Comparison of ENCODE assay signal across 8 mouse cellular contexts in the genomic region with DNA sequence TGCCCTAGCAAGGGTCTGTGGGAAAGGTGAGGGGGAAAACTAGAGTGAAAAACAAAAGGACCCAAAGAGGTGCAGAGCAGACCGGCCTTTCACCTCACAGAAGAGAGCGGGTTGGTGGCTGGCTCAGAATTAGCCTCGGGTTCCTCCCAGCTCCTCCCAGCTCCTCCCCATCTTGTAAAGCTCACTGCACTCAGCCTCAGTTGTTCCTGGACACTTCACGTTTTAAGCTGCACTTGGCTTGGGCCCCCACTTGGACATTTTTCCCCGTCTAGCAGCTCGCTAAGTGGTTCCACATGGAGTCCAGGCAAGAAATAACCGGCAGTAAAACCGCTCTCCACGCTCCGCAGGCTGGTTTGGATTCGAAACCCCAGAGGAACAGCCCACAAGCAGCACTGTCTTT. TPM values are rescaled to one million over a fixed set of nuclear protein-coding genes. Genes with fewer than 3 reads are reported as not detected.
DNase-seq lines count a peak whose midpoint lies in the region; ATAC-seq lines count a peak whose summit lies in the region.

No protein-coding gene starts in this region.

- WGBS in embryonic facial prominence, embryonic 11.5 days = 17% methylated on average over 11 of the region's 11 CpGs
- WGBS in liver, embryonic 15.5 days (ENCODE audit: insufficient replicate concordance) = 39% methylated on average over 11 of the region's 11 CpGs
- 24% methylated on average over 11 of the region's 11 CpGs for WGBS in neural tube, embryonic 15.5 days

- ATAC-seq in embryonic facial prominence, embryonic 11.5 days (replicated peaks; ENCODE audit: insufficient number of reproducible peaks, low FRiP score, low TSS enrichment, low read depth) = peak; percentile 49
- 0 out of 2 replicates have a peak, but pooled peaks have one; percentile 18 for ATAC-seq in liver, embryonic 15.5 days (ENCODE audit: insufficient read depth)
- ATAC-seq in neural tube, embryonic 15.5 days (ENCODE audit: low FRiP score) = peak; percentile 26; the same call in 1 of the 2 replicates
- ATAC-seq in megakaryocyte progenitor cell, adult 5-6 weeks (replicated peaks; ENCODE audit: poor library complexity) = no peak
- ATAC-seq in cerebellum, adult (ENCODE audit: insufficient number of reproducible peaks, low FRiP score, low TSS enrichment) = no peak

- peaks cover 2% of the 10 kb centered on the region; the same call in 1 of the 2 replicates for H3K4me1 ChIP-seq in embryonic facial prominence, embryonic 11.5 days (ENCODE audit: control insufficient read depth, insufficient read depth, low read length)
- H3K4me1 ChIP-seq in liver, embryonic 15.5 days (replicated peaks) = 0 out of 2 replicates have a peak, but pooled peaks cover 6% of the 10 kb centered on the region
- peaks cover 42% of the 10 kb centered on the region for H3K4me1 ChIP-seq in neural tube, embryonic 15.5 days

- H3K27ac ChIP-seq in embryonic facial prominence, embryonic 11.5 days (replicated peaks; ENCODE audit: low read depth, low read length) = peak overlapping the region; percentile 96
- H3K27ac ChIP-seq in liver, embryonic 15.5 days (replicated peaks) = peak overlapping the region; percentile 51; the same call in 1 of the 2 replicates
- peak overlapping the region; percentile 81 for H3K27ac ChIP-seq in neural tube, embryonic 15.5 days (replicated peaks)

- peaks cover 3% of the 10 kb centered on the region; the same call in 1 of the 2 replicates for H3K27me3 ChIP-seq in embryonic facial prominence, embryonic 11.5 days (ENCODE audit: control insufficient read depth, insufficient read depth, low read length)
- H3K27me3 ChIP-seq in liver, embryonic 15.5 days = peaks cover 78% of the 10 kb centered on the region
- H3K27me3 ChIP-seq in neural tube, embryonic 15.5 days (replicated peaks) = no peaks in the 10 kb centered on the region; the same call in 1 of the 2 replicates

- peak overlapping the region; percentile 38 for H3K4me2 ChIP-seq in embryonic facial prominence, embryonic 11.5 days (ENCODE audit: low read depth, low read length)
- H3K4me2 ChIP-seq in liver, embryonic 15.5 days = peak overlapping the region; percentile 34
- H3K4me2 ChIP-seq in neural tube, embryonic 15.5 days = peak overlapping the region; percentile 43

- intact Hi-C loops in heart, postnatal 14 days (cut with DNase I) = no loop called here

- H3K36me3 ChIP-seq in embryonic facial prominence, embryonic 11.5 days (replicated peaks; ENCODE audit: control insufficient read depth, insufficient read depth, low read depth, low read length) = no peaks in the 10 kb centered on the region
- H3K36me3 ChIP-seq in liver, embryonic 15.5 days (replicated peaks) = no peaks in the 10 kb centered on the region
- no peaks in the 10 kb centered on the region for H3K36me3 ChIP-seq in neural tube, embryonic 15.5 days

- no peaks in the 10 kb centered on the region for H3K9me3 ChIP-seq in embryonic facial prominence, embryonic 11.5 days (replicated peaks; ENCODE audit: control insufficient read depth, low read length)
- H3K9me3 ChIP-seq in liver, embryonic 15.5 days (replicated peaks) = no peaks in the 10 kb centered on the region
- no peaks in the 10 kb centered on the region for H3K9me3 ChIP-seq in neural tube, embryonic 15.5 days (replicated peaks)

- DNase-seq in NIH3T3 (ENCODE audit: low read depth) = peak; percentile 88
- peak; percentile 85 for DNase-seq in embryonic facial prominence, embryonic 11.5 days (ENCODE audit: low spot score)
- DNase-seq in heart, postnatal 14 days = peak; percentile 14 to 34
- DNase-seq in layer of hippocampus, adult 18-20 months (ENCODE audit: low spot score in 2 of 2) = no peak

- H3K9ac ChIP-seq in embryonic facial prominence, embryonic 11.5 days (replicated peaks; ENCODE audit: low read length) = peak overlapping the region; percentile 43
- H3K9ac ChIP-seq in liver, embryonic 15.5 days = no peak overlapping the region
- no peak overlapping the region for H3K9ac ChIP-seq in neural tube, embryonic 15.5 days (replicated peaks)

- no peak overlapping the region for H3K4me3 ChIP-seq in embryonic facial prominence, embryonic 11.5 days (ENCODE audit: low read depth, low read length)
- 0 out of 2 replicates have a peak overlapping the region, but pooled peaks have one; percentile 7 for H3K4me3 ChIP-seq in liver, embryonic 15.5 days (replicated peaks)
- H3K4me3 ChIP-seq in neural tube, embryonic 15.5 days (replicated peaks) = 0 out of 2 replicates have a peak overlapping the region, but pooled peaks have one; percentile 4

RNA-seq across cellular contexts. Expression of a gene that starts 3.3 kb away (rescaled TPM):
- 10.2 and 11.4 TPM in 2 replicates for polyA plus RNA-seq in embryonic facial prominence, embryonic 11.5 days (2014; fragmentation: Nextera tagmentation; extraction: Ambion mirVana)
- total RNA-seq in heart, postnatal 14 days (2021) = 1 to 10 TPM in 1 of 2 experiments, under 1 TPM in 1; 0.80 to 1.1 TPM
- polyA plus RNA-seq in liver, embryonic 15.5 days (2015; fragmentation: Nextera tagmentation; extraction: Ambion mirVana) = 1.0 and 1.2 TPM in 2 replicates
- polyA plus RNA-seq in neural tube, embryonic 15.5 days (2015; fragmentation: Nextera tagmentation; extraction: Ambion mirVana) = 9.4 and 14.7 TPM in 2 replicates
- total RNA-seq in layer of hippocampus, adult 18-20 months (2021) = 1 to 10 TPM; 3.0 to 5.9 TPM
- 0.22 TPM in 1 of 2 replicates, not detected in the other for total RNA-seq in megakaryocyte progenitor cell, adult 5-6 weeks (2015)
- total RNA-seq in megakaryocyte progenitor cell, adult 5-6 weeks (2017) = not detected in 2 replicates

Comparison
In these comparisons a context has a peak if more than half of its experiments do, and no peak if none do; other contexts are left out.
1. DNase-seq: peak in NIH3T3 (single experiment), embryonic facial prominence, embryonic 11.5 days (single experiment) and heart, postnatal 14 days (2 of 2); none in layer of hippocampus, adult 18-20 months (0 of 2).
2. ATAC-seq: peak in embryonic facial prominence, embryonic 11.5 days (single experiment), liver, embryonic 15.5 days (single experiment) and neural tube, embryonic 15.5 days (single experiment); none in megakaryocyte progenitor cell, adult 5-6 weeks (single experiment) and cerebellum, adult (single experiment).
3. Peak in every context shown above with its lines, with median percentiles within 50 percentile points of each other: H3K27ac ChIP-seq and H3K4me2 ChIP-seq.